Mouse (Mus musculus): ENCODE results near the gene Spock1. TPM values are rescaled to one million over a fixed set of nuclear protein-coding genes. Genes with fewer than 3 reads are reported as not detected.

Spock1 gene
- polyA plus RNA-seq, 1 experiment: 0.03 TPM

- Histone ChIP-seq H3K4me1 (ENCODE audit: control insufficient read depth) (no peaks in the 10 kb centered on the region), H3K27me3 (ENCODE audit: control insufficient read depth) (no peaks in the 10 kb centered on the region), H3K9me3 (ENCODE audit: control insufficient read depth, low read length) (no peaks in the 10 kb centered on the region; the same call in 1 of the 2 replicates), H3K4me3 (replicated peaks) (no peak overlapping the region), H3K36me3 (ENCODE audit: control insufficient read depth) (no peaks in the 10 kb centered on the region)
- no peak for TF ChIP-seq TAL1 (IDR thresholded peaks at IDR 0.05; ENCODE audit: low read length)
Observed at GRCm38 (mm10) chr13:57854416-57854815, 53.7 kb downstream of the Spock1 start.

GRCm38 (mm10) chr13:57853621-57854020, 54.5 kb downstream of the Spock1 start:
- Histone ChIP-seq H3K27me3 (ENCODE audit: control insufficient read depth) (no peaks in the 10 kb centered on the region), H3K36me3 (ENCODE audit: control insufficient read depth) (no peaks in the 10 kb centered on the region), H3K4me1 (ENCODE audit: control insufficient read depth) (no peaks in the 10 kb centered on the region), H3K4me3 (replicated peaks) (no peak overlapping the region), H3K9me3 (ENCODE audit: control insufficient read depth, low read length) (no peaks in the 10 kb centered on the region; the same call in 1 of the 2 replicates)
- TF ChIP-seq TAL1 (IDR thresholded peaks at IDR 0.05; ENCODE audit: low read length) (no peak), GATA1 (IDR thresholded peaks at IDR 0.05; ENCODE audit: low read length) (no peak)

GRCm38 (mm10) chr13:57853156-57853555, 55.0 kb downstream of the Spock1 start:
- no peak overlapping the region for H3K4me3 ChIP-seq (replicated peaks)
- H3K36me3 ChIP-seq (ENCODE audit: control insufficient read depth): no peaks in the 10 kb centered on the region
- no peaks in the 10 kb centered on the region; the same call in 1 of the 2 replicates for H3K9me3 ChIP-seq (ENCODE audit: control insufficient read depth, low read length)
- H3K4me1 ChIP-seq (ENCODE audit: control insufficient read depth): no peaks in the 10 kb centered on the region
- H3K27me3 ChIP-seq (ENCODE audit: control insufficient read depth): no peaks in the 10 kb centered on the region
- TF ChIP-seq GATA1 (IDR thresholded peaks at IDR 0.05; ENCODE audit: low read length): no peak
- no peak for TF ChIP-seq TAL1 (IDR thresholded peaks at IDR 0.05; ENCODE audit: low read length)

GRCm38 (mm10) chr13:57848931-57849330, 59.2 kb downstream of the Spock1 start:
- H3K4me1 ChIP-seq (ENCODE audit: control insufficient read depth): no peaks in the 10 kb centered on the region
- no peaks in the 10 kb centered on the region for H3K27me3 ChIP-seq (ENCODE audit: control insufficient read depth)
- H3K4me3 ChIP-seq (replicated peaks): no peak overlapping the region
- no peaks in the 10 kb centered on the region for H3K36me3 ChIP-seq (ENCODE audit: control insufficient read depth)
- H3K9me3 ChIP-seq (ENCODE audit: control insufficient read depth, low read length): no peaks in the 10 kb centered on the region; the same call in 1 of the 2 replicates
- no peak for TF ChIP-seq GATA1 (IDR thresholded peaks at IDR 0.05; ENCODE audit: low read length)
- TF ChIP-seq TAL1 (IDR thresholded peaks at IDR 0.05; ENCODE audit: low read length): no peak

- no peaks in the 10 kb centered on the region for H3K4me1 ChIP-seq (ENCODE audit: control insufficient read depth)
- no peak overlapping the region for H3K4me3 ChIP-seq (replicated peaks)
- TF ChIP-seq GATA1 (IDR thresholded peaks at IDR 0.05; ENCODE audit: low read length) (no peak), TAL1 (IDR thresholded peaks at IDR 0.05; ENCODE audit: low read length) (no peak)
- no peaks in the 10 kb centered on the region for H3K27me3 ChIP-seq (ENCODE audit: control insufficient read depth)
- no peaks in the 10 kb centered on the region; the same call in 1 of the 2 replicates for H3K9me3 ChIP-seq (ENCODE audit: control insufficient read depth, low read length)
- H3K36me3 ChIP-seq (ENCODE audit: control insufficient read depth): no peaks in the 10 kb centered on the region
Observed at GRCm38 (mm10) chr13:57847101-57847500, 61.0 kb downstream of the Spock1 start.

- H3K9me3 ChIP-seq (ENCODE audit: control insufficient read depth, low read length): no peaks in the 10 kb centered on the region; the same call in 1 of the 2 replicates
- no peaks in the 10 kb centered on the region for H3K27me3 ChIP-seq (ENCODE audit: control insufficient read depth)
- H3K4me3 ChIP-seq (replicated peaks): no peak overlapping the region
- H3K4me1 ChIP-seq (ENCODE audit: control insufficient read depth): no peaks in the 10 kb centered on the region
- H3K36me3 ChIP-seq (ENCODE audit: control insufficient read depth): no peaks in the 10 kb centered on the region
- TF ChIP-seq TAL1 (IDR thresholded peaks at IDR 0.05; ENCODE audit: low read length) (no peak), GATA1 (IDR thresholded peaks at IDR 0.05; ENCODE audit: low read length) (no peak)
Observed at GRCm38 (mm10) chr13:57846468-57846867, 61.7 kb downstream of the Spock1 start.

GRCm38 (mm10) chr13:57841141-57841848, 66.8 kb downstream of the Spock1 start:
- Histone ChIP-seq H3K36me3 (ENCODE audit: control insufficient read depth) (no peaks in the 10 kb centered on the region), H3K4me3 (replicated peaks) (no peak overlapping the region), H3K9me3 (ENCODE audit: control insufficient read depth, low read length) (no peaks in the 10 kb centered on the region; the same call in 1 of the 2 replicates), H3K4me1 (ENCODE audit: control insufficient read depth) (no peaks in the 10 kb centered on the region), H3K27me3 (ENCODE audit: control insufficient read depth) (no peaks in the 10 kb centered on the region)
- TF ChIP-seq TAL1 (IDR thresholded peaks at IDR 0.05; ENCODE audit: low read length) (no peak), GATA1 (IDR thresholded peaks at IDR 0.05; ENCODE audit: low read length) (no peak)

GRCm38 (mm10) chr13:57837691-57838437, 70.3 kb downstream of the Spock1 start:
- Histone ChIP-seq H3K36me3 (ENCODE audit: control insufficient read depth) (no peaks in the 10 kb centered on the region), H3K27me3 (ENCODE audit: control insufficient read depth) (no peaks in the 10 kb centered on the region), H3K4me3 (replicated peaks) (no peak overlapping the region), H3K4me1 (ENCODE audit: control insufficient read depth) (no peaks in the 10 kb centered on the region), H3K9me3 (ENCODE audit: control insufficient read depth, low read length) (peaks cover 15% of the 10 kb centered on the region)
- TF ChIP-seq GATA1 (IDR thresholded peaks at IDR 0.05; ENCODE audit: low read length) (no peak), TAL1 (IDR thresholded peaks at IDR 0.05; ENCODE audit: low read length) (no peak)

GRCm38 (mm10) chr13:57831374-57832163, 76.6 kb downstream of the Spock1 start:
- Histone ChIP-seq H3K9me3 (ENCODE audit: control insufficient read depth, low read length) (peaks cover 43% of the 10 kb centered on the region), H3K36me3 (ENCODE audit: control insufficient read depth) (no peaks in the 10 kb centered on the region), H3K27me3 (ENCODE audit: control insufficient read depth) (no peaks in the 10 kb centered on the region), H3K4me3 (replicated peaks) (no peak overlapping the region), H3K4me1 (ENCODE audit: control insufficient read depth) (no peaks in the 10 kb centered on the region)
- TF ChIP-seq TAL1 (IDR thresholded peaks at IDR 0.05; ENCODE audit: low read length) (no peak), GATA1 (IDR thresholded peaks at IDR 0.05; ENCODE audit: low read length) (no peak)

Measured in erythroblast, embryonic 14.5 days (primary cell).